ENCODE assay signal across 10 mouse cellular contexts in the genomic region with DNA sequence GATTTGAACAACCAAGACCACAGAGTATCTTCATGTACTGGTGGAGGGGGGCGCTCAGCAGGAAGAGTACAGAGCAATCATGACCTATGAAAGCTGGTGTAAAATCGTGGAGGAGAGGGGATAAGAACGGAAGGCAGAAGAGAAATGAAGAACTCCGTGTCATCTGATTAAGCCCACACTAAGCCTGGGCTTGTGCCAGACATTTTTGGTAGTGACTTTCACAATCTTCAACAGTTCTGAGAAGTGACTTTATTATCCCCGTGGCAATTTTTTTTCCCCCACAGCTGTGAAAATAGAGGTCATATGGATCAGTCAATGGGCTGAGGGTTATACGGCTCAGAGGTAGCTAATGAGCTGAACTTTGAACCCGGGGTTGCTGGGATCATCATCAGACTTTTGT.
DNase-seq lines count a peak whose midpoint lies in the region; ATAC-seq lines count a peak whose summit lies in the region.
"Had no signal": no experiment of that assay in that cellular context is flagged by ENCODE, and none has a peak within 500 bp of the region (broad histone marks: within the 10 kb centered on the region; RNA-seq: fewer than 3 reads in every experiment).

No protein-coding gene starts in this region.

- no peaks in the 10 kb centered on the region for H3K9me3 ChIP-seq in heart, embryonic 11.5 days (replicated peaks; ENCODE audit: control insufficient read depth, low read length)
- no peaks in the 10 kb centered on the region for H3K9me3 ChIP-seq in midbrain, embryonic 13.5 days
- H3K9me3 ChIP-seq: heart, embryonic 12.5 days had no signal

- no peak overlapping the region for H3K4me3 ChIP-seq in heart, embryonic 11.5 days (ENCODE audit: low read depth, low read length)
- H3K4me3 ChIP-seq in midbrain, embryonic 13.5 days (replicated peaks) = no peak overlapping the region
- H3K4me3 ChIP-seq: heart, embryonic 12.5 days had no signal

- H3K4me2 ChIP-seq in heart, embryonic 11.5 days = no peak overlapping the region
- no peak overlapping the region for H3K4me2 ChIP-seq in midbrain, embryonic 13.5 days (replicated peaks)
- H3K4me2 ChIP-seq: heart, embryonic 12.5 days had no signal

- H3K36me3 ChIP-seq in heart, embryonic 11.5 days (ENCODE audit: control insufficient read depth, insufficient read depth, low read length) = no peaks in the 10 kb centered on the region
- no peaks in the 10 kb centered on the region for H3K36me3 ChIP-seq in midbrain, embryonic 13.5 days
- H3K36me3 ChIP-seq: heart, embryonic 12.5 days had no signal

- no peak for ATAC-seq in heart, embryonic 11.5 days (replicated peaks; ENCODE audit: insufficient number of reproducible peaks, low FRiP score, low TSS enrichment)
- peak; percentile 27 for ATAC-seq in erythroid progenitor cell, adult 5-6 weeks (replicated peaks; ENCODE audit: low FRiP score, poor library complexity, severe bottlenecking)
- no peak for ATAC-seq in midbrain, embryonic 13.5 days

- no peaks in the 10 kb centered on the region for H3K27me3 ChIP-seq in heart, embryonic 11.5 days (ENCODE audit: control insufficient read depth, insufficient read depth, low read length)
- H3K27me3 ChIP-seq in midbrain, embryonic 13.5 days = no peaks in the 10 kb centered on the region
- H3K27me3 ChIP-seq: heart, embryonic 12.5 days had no signal

- DNase-seq in heart, postnatal 4 days = peak; percentile 23
- peak; percentile 79 for DNase-seq in NIH3T3 (ENCODE audit: low read depth)
- DNase-seq in lung, postnatal 36 days = peak; percentile 72
- no peak for DNase-seq in ovary, postnatal 36 days (ENCODE audit: low spot score)
- DNase-seq: kidney, postnatal 10 days; thymus, postnatal 14 days had no signal

- H3K4me1 ChIP-seq in heart, embryonic 11.5 days (ENCODE audit: control insufficient read depth, insufficient read depth, low read length) = peaks cover 23% of the 10 kb centered on the region
- H3K4me1 ChIP-seq in midbrain, embryonic 13.5 days (replicated peaks) = peaks cover 11% of the 10 kb centered on the region

- 69% methylated on average over 7 of the region's 7 CpGs for WGBS in heart, embryonic 11.5 days (ENCODE audit: insufficient replicate concordance)
- 68% methylated on average over 7 of the region's 7 CpGs for WGBS in midbrain, embryonic 13.5 days

- H3K27ac ChIP-seq in heart, embryonic 11.5 days (ENCODE audit: low read depth, low read length) = no peak overlapping the region
- no peak overlapping the region for H3K27ac ChIP-seq in midbrain, embryonic 13.5 days

- no peak overlapping the region for H3K9ac ChIP-seq in heart, embryonic 11.5 days (ENCODE audit: low read depth, low read length)
- no peak overlapping the region for H3K9ac ChIP-seq in midbrain, embryonic 13.5 days (replicated peaks)
- H3K9ac ChIP-seq: heart, embryonic 12.5 days had no signal
